Mouse (Mus musculus): ENCODE measurements around the gene Aprt. TPM values are rescaled to one million over a fixed set of nuclear protein-coding genes. Genes with fewer than 3 reads are reported as not detected.

Gene Aprt
- polyA plus RNA-seq, 1 experiment from 2014 or later = 305 TPM

DNA sequence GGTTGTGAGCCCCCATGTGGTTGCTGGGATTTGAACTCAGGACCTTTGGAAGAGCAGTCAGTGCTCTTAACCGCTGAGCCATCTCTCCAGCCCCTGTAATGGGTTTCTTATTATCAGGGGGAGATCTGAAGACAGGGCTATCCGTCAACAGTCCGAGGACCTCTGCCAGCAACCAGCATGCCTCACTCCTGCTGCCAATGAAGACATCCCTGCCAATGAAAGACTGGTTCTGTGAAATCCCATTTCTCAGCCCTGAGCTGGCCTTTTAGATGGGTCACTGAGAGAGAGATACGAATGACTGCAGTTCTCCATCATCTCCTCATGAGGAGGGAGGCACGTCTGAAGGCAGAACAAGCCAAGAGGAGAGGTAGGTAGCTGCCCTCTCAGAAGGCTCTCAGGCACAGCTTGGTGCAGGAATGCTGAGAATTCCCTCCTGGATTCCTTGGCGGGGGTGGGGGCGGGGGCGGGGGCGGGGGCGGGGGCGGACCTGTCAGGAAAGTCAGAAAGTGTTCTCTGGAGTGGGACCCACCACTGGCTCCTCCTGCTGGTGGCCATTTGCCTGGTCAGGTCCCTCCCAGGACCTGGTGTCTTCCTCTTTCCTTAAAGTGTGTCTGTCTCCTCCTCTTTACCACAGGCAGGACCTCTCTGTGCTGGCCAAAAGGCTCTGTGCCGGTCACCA lies 17.9 kb downstream of the Aprt start:
- Histone ChIP-seq H3K9me3 (no peaks in the 10 kb centered on the region), H3K9ac (replicated peaks) (no peak overlapping the region), H3K27ac (peak overlapping the region; percentile 47; the same call in 1 of the 2 replicates), H3K36me3 (no peaks in the 10 kb centered on the region), H3K4me3 (replicated peaks) (no peak overlapping the region), H3K27me3 (no peaks in the 10 kb centered on the region), H3K4me1 (replicated peaks) (peaks cover 25% of the 10 kb centered on the region), H3K4me2 (0 out of 2 replicates have a peak overlapping the region, but pooled peaks have one; percentile 5)
- 15% methylated on average over 12 of the region's 12 CpGs for WGBS
- no peak for ATAC-seq (ENCODE audit: insufficient number of reproducible peaks, insufficient read depth, low FRiP score, low TSS enrichment, low read depth)

DNA sequence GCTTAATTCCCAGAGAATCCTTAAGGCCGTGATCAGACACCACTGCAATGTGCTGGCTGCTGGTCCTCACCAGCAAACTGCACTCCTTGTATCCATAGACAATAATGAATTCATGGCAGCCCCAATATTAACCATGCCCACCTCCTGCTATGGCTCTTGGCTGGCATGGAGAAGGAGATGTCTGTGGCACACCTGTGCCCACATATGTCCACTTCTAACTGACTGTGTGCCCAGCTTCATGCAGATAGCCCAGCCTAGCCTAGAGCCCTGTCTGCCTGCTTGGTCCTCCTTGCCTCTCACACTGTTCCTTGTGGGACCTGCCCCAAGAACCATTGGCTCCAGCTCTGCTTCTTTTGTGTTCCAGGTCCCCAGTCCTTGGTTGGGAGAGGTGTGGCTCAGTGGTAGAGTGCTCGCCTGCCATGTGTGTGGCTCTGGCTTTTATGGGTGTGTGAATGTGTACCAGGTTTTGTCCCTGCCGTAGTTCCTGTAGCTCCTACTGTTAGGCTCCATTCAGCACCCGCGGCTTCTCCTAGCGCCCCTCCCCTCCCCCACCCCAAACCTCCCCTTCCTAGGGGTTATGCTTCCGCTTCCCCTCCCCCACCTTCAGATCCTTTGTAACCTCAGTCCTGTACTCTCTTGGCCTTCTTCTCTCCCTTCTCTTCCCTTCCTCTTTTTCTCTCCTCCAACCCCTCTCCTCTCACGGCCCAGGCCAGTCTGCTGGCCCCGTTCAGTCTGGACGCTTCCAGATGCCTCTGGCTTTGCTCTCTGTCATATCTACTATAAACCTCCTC lies 19.3 kb downstream of the Aprt start:
- WGBS = 36% methylated on average over 10 of the region's 10 CpGs
- peaks cover 25% of the 10 kb centered on the region for H3K4me1 ChIP-seq (replicated peaks)
- H3K27me3 ChIP-seq = no peaks in the 10 kb centered on the region
- peak overlapping the region; percentile 9; the same call in 1 of the 2 replicates for H3K4me2 ChIP-seq
- ATAC-seq (ENCODE audit: insufficient number of reproducible peaks, insufficient read depth, low FRiP score, low TSS enrichment, low read depth) = no peak
- H3K9ac ChIP-seq (replicated peaks) = no peak overlapping the region
- no peaks in the 10 kb centered on the region for H3K9me3 ChIP-seq
- no peak overlapping the region for H3K4me3 ChIP-seq (replicated peaks)
- H3K36me3 ChIP-seq = no peaks in the 10 kb centered on the region
- H3K27ac ChIP-seq = peak overlapping the region; percentile 58; the same call in 1 of the 2 replicates

DNA sequence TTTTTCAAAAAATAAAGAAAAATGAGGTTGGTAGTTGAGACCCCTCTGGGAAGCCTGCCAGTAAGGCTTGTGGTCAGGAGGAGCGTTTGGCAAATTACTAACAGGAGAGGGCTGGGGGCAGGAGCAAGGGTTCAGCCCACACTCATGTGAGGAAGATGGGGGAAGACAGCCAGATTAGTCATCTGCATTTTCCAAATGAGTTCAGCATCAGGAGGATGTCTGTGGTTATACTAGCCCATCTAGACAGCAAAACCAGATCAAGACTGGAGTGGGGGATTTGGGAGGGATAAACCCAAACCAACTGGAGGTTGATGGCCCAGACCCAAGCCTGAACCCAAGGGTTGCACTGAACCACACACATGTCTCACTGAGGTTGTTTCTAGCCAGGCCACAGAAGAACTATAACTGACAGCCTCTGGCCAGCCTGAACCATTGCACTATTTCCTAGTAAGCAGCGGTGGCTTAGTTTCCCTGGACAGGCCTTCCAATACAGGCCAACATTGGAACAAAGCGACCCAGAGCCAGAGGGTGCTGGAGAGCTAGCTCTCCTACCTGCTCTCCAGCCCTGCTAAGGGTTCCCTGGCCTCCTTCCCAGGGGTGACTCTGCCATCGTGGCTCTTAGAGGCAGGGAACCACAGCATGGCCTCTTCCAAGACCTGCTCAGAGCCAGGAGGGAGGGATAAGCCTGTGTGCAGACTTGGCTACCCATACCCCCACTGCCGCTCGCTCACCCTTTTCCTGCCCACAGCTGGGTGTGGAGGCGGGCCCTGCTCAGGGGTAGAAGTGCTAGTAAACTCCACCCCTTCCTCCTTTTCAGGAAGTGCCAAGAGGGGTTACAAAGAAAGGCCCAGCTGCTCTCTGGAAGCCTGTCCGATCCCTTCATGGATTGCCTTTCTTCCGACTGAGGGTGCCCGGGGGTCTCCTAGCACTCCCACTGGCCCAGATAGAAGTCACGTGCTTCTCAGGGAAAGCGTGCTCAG lies 20.4 kb downstream of the Aprt start:
- WGBS = 72% methylated on average over 12 of the region's 12 CpGs
- no peak overlapping the region for H3K9ac ChIP-seq (replicated peaks)
- ATAC-seq (ENCODE audit: insufficient number of reproducible peaks, insufficient read depth, low FRiP score, low TSS enrichment, low read depth) = no peak
- H3K27ac ChIP-seq = peak overlapping the region; percentile 58; the same call in 1 of the 2 replicates
- H3K4me2 ChIP-seq = no peak overlapping the region; the same call in 1 of the 2 replicates
- H3K9me3 ChIP-seq = no peaks in the 10 kb centered on the region
- peaks cover 27% of the 10 kb centered on the region for H3K4me1 ChIP-seq (replicated peaks)
- no peak overlapping the region for H3K4me3 ChIP-seq (replicated peaks)
- no peaks in the 10 kb centered on the region for H3K36me3 ChIP-seq
- no peaks in the 10 kb centered on the region for H3K27me3 ChIP-seq

DNA sequence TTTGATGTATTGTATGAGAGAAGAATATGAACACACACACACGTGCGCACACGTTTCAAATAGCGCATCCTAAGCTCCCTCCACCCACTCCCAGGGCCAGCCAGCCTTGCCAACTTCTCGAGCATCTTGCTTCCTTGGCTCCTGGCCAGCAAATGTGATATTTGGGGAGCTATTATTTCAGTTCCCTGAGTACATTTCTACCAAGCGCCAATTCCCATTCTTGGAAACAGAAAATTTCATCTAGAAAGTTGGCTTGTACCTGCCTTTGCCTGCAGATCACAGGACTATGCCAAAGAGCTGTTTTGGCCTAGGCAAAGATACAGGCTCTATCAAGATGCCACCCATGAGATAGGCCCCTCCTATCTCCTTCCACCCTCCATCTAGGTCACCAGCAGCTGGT lies 21.9 kb downstream of the Aprt start:
- Histone ChIP-seq H3K4me2 (no peak overlapping the region), H3K27ac (no peak overlapping the region), H3K36me3 (no peaks in the 10 kb centered on the region), H3K4me3 (replicated peaks) (no peak overlapping the region), H3K27me3 (no peaks in the 10 kb centered on the region), H3K9me3 (no peaks in the 10 kb centered on the region), H3K9ac (replicated peaks) (no peak overlapping the region), H3K4me1 (replicated peaks) (peaks cover 33% of the 10 kb centered on the region)
- 84% methylated on average over 6 of the region's 6 CpGs for WGBS
- ATAC-seq (ENCODE audit: insufficient number of reproducible peaks, insufficient read depth, low FRiP score, low TSS enrichment, low read depth) = no peak

DNA sequence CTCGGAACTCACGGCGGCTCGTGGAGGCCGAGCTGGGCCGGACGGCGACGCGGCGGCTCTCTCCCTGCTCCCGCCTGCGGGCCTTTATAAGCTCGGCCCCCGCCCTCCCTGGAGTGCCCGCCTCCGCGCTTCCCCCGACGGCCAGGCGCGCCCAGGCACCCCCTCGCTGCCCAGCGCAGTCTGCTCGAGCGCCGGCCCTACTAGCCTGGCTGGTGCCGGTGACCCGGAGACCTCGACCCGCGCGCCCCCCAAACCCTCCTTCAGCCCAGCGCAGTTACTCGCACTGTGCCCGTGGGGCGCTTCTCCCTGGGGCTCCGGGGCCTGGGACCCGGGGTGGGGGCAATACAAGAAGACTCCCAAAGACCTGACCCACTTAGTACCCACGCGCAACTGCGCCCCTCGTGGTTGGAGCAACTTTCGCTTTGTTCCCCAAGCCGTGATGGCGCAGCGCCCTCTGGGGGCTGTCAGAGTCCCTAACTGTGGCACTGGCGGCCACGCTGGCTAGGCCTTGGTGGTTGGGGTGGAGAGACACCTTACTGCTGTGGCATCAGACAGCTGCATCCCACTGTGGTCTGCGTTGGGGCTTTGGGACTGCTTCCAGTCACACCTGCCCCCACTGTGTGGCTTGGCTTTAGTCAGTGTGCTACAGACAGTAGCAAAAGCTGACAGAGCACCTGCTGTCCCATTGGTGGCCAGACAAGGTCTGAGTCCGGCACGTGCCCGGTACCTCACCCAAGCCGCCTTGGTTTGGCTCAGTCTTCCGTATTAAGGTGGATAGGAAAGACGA lies 25.3 kb downstream of the Aprt start, which contains the start of gene Piezo1:
Piezo1 (minus strand) TSS at position 65 of the 787 bp plus-strand sequence.
- no peaks in the 10 kb centered on the region for H3K36me3 ChIP-seq
- H3K27ac ChIP-seq = peak within 1 kb of the TSS; percentile 81
- peak within 1 kb of the TSS; percentile 67 for H3K4me3 ChIP-seq (replicated peaks)
- peak within 1 kb of the TSS; percentile 85 for H3K9ac ChIP-seq (replicated peaks)
- WGBS = 12% methylated on average over 52 of the region's 56 CpGs
- ATAC-seq (ENCODE audit: insufficient number of reproducible peaks, insufficient read depth, low FRiP score, low TSS enrichment, low read depth) = peak; percentile 69
- H3K4me2 ChIP-seq = peak within 1 kb of the TSS; percentile 88
- peaks cover 39% of the 10 kb centered on the region for H3K4me1 ChIP-seq (replicated peaks)
- 0 out of 2 replicates have a peak, but pooled peaks cover 3% of the 10 kb centered on the region for H3K27me3 ChIP-seq
- no peaks in the 10 kb centered on the region for H3K9me3 ChIP-seq

DNA sequence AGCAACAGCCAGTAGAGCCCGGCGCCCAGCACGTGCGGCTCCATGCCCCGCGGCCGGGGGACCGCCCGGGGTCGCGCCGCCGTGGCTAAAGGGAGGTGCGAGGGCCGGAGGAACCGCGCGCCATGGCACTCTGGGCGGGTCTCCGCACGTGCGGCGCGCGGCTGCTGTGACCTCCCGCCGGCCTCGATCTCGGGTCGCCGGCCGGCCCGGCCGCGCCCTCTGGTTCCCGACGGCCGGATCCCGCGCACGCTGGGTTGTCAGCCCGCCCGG lies 25.8 kb downstream of the Aprt start:
- Histone ChIP-seq H3K9ac (replicated peaks) (peak overlapping the region; percentile 85), H3K4me2 (peak overlapping the region; percentile 88), H3K36me3 (no peaks in the 10 kb centered on the region), H3K27ac (peak overlapping the region; percentile 81), H3K4me3 (replicated peaks) (peak overlapping the region; percentile 67), H3K9me3 (no peaks in the 10 kb centered on the region), H3K27me3 (0 out of 2 replicates have a peak, but pooled peaks cover 3% of the 10 kb centered on the region), H3K4me1 (replicated peaks) (peaks cover 41% of the 10 kb centered on the region)
- no peak; the same call in 1 of the 2 replicates for ATAC-seq (ENCODE audit: insufficient number of reproducible peaks, insufficient read depth, low FRiP score, low TSS enrichment, low read depth)
- WGBS = 0% methylated on average over 41 of the region's 43 CpGs

DNA sequence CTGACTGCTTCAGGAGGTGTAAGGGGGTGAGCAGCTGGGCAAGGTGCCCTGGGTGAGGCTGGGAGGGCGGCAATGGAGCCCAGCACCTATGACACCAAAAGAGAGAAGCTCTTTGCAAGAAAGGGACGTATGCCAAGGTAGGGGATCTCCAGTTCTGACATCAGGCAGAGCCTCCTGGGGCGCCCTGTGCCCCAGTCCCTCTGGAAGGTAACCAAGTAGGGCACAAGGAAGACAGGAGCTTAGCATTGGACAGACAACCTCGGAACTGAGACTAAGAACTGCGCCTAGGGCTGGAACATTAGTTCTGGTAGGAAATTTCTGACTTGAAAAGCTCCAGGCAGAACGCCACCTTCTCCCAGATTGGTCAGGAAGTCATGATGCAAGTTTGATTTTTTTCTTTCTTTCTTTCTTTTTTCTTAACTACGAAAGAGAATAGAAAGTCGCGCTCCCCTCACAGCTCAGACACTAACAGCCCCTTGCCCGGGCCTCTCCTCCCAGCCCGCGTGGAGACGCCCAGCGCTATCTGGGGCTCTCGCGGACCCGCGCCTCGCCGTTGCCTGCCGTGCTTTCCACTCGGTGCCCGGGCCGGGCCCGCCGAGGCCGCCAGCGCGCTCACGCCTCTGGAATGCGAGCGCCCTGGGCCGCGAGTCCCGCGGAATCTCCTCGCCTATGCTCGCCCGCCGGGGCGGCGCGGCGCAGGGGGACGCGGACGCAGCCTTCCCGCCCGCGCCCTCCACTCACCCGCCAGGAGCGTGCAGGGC lies 26.3 kb downstream of the Aprt start:
- H3K9ac ChIP-seq (replicated peaks) = peak overlapping the region; percentile 85

DNA sequence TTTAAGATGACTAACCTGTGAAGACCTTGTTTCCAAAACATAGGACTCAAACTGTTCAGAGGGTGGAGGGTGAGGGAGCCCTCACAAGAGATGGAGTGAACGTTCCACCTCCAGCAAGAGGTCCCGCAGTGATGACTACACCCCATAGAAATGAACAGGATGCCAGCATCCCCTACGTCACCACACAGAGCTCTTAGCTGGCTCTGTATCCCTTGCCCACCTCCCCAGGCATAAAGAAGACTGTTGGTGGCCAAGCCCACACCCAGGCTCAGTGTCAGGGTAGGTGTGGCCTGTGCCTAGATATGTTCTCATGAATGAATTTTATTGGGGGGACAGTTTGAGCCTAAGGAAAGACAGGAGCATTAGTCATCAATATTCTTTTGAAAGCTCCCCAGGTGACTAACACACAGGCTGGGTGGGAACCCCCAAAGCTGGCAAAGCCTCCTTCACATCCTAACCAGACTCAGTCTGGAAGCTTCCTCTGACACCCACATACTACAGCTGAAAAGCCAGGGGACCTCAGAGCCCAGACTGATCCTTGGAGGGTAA lies 27.7 kb downstream of the Aprt start:
- no peak overlapping the region for H3K27ac ChIP-seq
- H3K9ac ChIP-seq (replicated peaks) = no peak overlapping the region
- peaks cover 6% of the 10 kb centered on the region; the same call in 1 of the 2 replicates for H3K36me3 ChIP-seq
- H3K4me3 ChIP-seq (replicated peaks) = peak overlapping the region; percentile 67; the same call in 1 of the 2 replicates
- no peaks in the 10 kb centered on the region for H3K9me3 ChIP-seq
- WGBS = 91% methylated on average over 3 of the region's 3 CpGs
- no peak for ATAC-seq (ENCODE audit: insufficient number of reproducible peaks, insufficient read depth, low FRiP score, low TSS enrichment, low read depth)
- H3K27me3 ChIP-seq = 0 out of 2 replicates have a peak, but pooled peaks cover 3% of the 10 kb centered on the region
- peak overlapping the region; percentile 88 for H3K4me2 ChIP-seq
- H3K4me1 ChIP-seq (replicated peaks) = peaks cover 41% of the 10 kb centered on the region

More for the DNA sequence above, 26.3 kb downstream of the Aprt start:
- 0 out of 2 replicates have a peak, but pooled peaks cover 3% of the 10 kb centered on the region for H3K27me3 ChIP-seq
- peak overlapping the region; percentile 88 for H3K4me2 ChIP-seq
- WGBS = 3% methylated on average over 52 of the region's 52 CpGs
- H3K36me3 ChIP-seq = no peaks in the 10 kb centered on the region
- peaks cover 41% of the 10 kb centered on the region for H3K4me1 ChIP-seq (replicated peaks)
- peak overlapping the region; percentile 81 for H3K27ac ChIP-seq
- peak; percentile 20 for ATAC-seq (ENCODE audit: insufficient number of reproducible peaks, insufficient read depth, low FRiP score, low TSS enrichment, low read depth)
- peak overlapping the region; percentile 67 for H3K4me3 ChIP-seq (replicated peaks)
- H3K9me3 ChIP-seq = no peaks in the 10 kb centered on the region

DNA sequence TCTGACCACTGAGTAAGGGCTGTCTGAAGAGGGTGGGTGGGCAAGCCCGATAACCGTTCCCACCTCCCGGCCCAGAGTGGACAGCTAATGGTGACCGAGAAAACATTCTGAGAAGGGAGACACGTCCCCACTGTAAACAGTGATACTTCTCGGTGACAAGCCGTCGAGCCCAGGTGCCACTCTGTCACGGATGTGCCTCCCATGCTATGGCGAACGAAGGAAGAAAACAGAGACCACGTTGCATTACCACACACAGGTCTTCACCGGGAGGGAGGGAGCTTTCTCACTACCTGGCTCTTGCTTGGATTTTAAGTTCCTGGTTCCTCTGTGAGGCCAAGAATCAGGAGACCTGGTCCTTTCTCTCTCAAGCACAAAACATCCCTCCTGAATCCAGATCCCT lies 28.4 kb downstream of the Aprt start:
- H3K36me3 ChIP-seq = peaks cover 6% of the 10 kb centered on the region; the same call in 1 of the 2 replicates
- H3K9me3 ChIP-seq = no peaks in the 10 kb centered on the region
- H3K4me1 ChIP-seq (replicated peaks) = peaks cover 41% of the 10 kb centered on the region
- 0 out of 2 replicates have a peak, but pooled peaks cover 3% of the 10 kb centered on the region for H3K27me3 ChIP-seq
- ATAC-seq (ENCODE audit: insufficient number of reproducible peaks, insufficient read depth, low FRiP score, low TSS enrichment, low read depth) = no peak
- H3K4me2 ChIP-seq = peak overlapping the region; percentile 88; the same call in 1 of the 2 replicates
- no peak overlapping the region for H3K4me3 ChIP-seq (replicated peaks)
- H3K9ac ChIP-seq (replicated peaks) = no peak overlapping the region
- 65% methylated on average over 13 of the region's 13 CpGs for WGBS
- 0 out of 2 replicates have a peak overlapping the region, but pooled peaks have one; percentile 29 for H3K27ac ChIP-seq
